Mouse (Mus musculus) midbrain, postnatal 0 days (tissue): Measurements from ENCODE around the gene Dnaic1. TPM values are rescaled to one million over a fixed set of nuclear protein-coding genes. Genes with fewer than 3 reads are reported as not detected.
A peak's percentile ranks its signal among the peaks of the same experiment; 100 is the strongest.

Experiments used
- ATAC-seq: fragments of 200-750 bp; cut with Nextera tagmentation; 2 replicates; pipeline ENCODE4 v1.8.0; 2017; ENCODE audit warnings: moderate number of reproducible peaks, mild to moderate bottlenecking, moderate TSS enrichment, moderate library complexity; ENCODE audit not compliant: low FRiP score
- DNase-seq: peaks from one replicate; pipeline ENCODE4 v3.0.0-alpha.2; 2015; ENCODE audit warnings: low spot score
- H3K27ac ChIP-seq: fragments of 300-500 bp; sonication (generic); 2 replicates; pipeline ENCODE4 v1.5.1; 2014; ENCODE audit warnings: low read depth, mild to moderate bottlenecking, low read length, mixed read lengths
- H3K27me3 ChIP-seq: fragments of 300-500 bp; sonication (generic); 2 replicates; pipeline ENCODE4 v1.6.1; 2014; ENCODE audit warnings: low read length, control low read depth, mixed read lengths; ENCODE audit not compliant: insufficient read depth
- H3K36me3 ChIP-seq: fragments of 300-500 bp; sonication (generic); 2 replicates; pipeline ENCODE4 v1.6.1; 2014; ENCODE audit warnings: low read length, control low read depth, mixed read lengths; ENCODE audit not compliant: insufficient read depth
- H3K4me1 ChIP-seq: fragments of 300-500 bp; sonication (generic); 2 replicates; pipeline ENCODE4 v1.6.1; 2014; ENCODE audit warnings: mild to moderate bottlenecking, control low read depth, antibody characterized with exemption, low read length, mixed read lengths; ENCODE audit not compliant: insufficient read depth
- H3K4me2 ChIP-seq: fragments of 300-500 bp; sonication (generic); 2 replicates; pipeline ENCODE4 v1.6.1; 2014; ENCODE audit warnings: low read depth, mild to moderate bottlenecking, low read length, mixed read lengths; ENCODE audit not compliant: poor library complexity, severe bottlenecking
- H3K4me3 ChIP-seq: fragments of 300-500 bp; sonication (generic); 2 replicates; pipeline ENCODE4 v1.5.1; 2014; ENCODE audit warnings: low read depth, mild to moderate bottlenecking, low read length, moderate library complexity
- H3K9ac ChIP-seq: fragments of 300-500 bp; sonication (generic); replicated peaks from 2 replicates; pipeline ENCODE4 v1.6.1; 2014; ENCODE audit warnings: mild to moderate bottlenecking, low read length, moderate library complexity, mixed read lengths; ENCODE audit not compliant: poor library complexity, severe bottlenecking
- H3K9me3 ChIP-seq: fragments of 300-500 bp; sonication (generic); 2 replicates; pipeline ENCODE4 v1.6.1; 2016; ENCODE audit warnings: low read length, control low read depth
- CTCF ChIP-seq: IDR thresholded peaks from 2 replicates; pipeline ENCODE4 v1.5.1; 2016; ENCODE audit warnings: antibody characterized with exemption, mild to moderate bottlenecking
- WGBS: fragments of 180-500 bp; shearing (Covaris S2); extraction: QIAGEN DNeasy Blood & Tissue Kit; methylation state at CpG from one replicate; pipeline ENCODE4 v1.1.7; 2014; 5-methylcytosine and 5-hydroxymethylcytosine counted together
- polyA plus RNA-seq: library from polyadenylated mRNA; unstranded; fragments of >200 nt; fragmentation: Nextera tagmentation; extraction: Ambion mirVana; gene quantifications from 2 replicates; pipeline ENCODE4 v1.2.1, GENCODE M21; 2015
- total RNA-seq: library from RNA; depleted of rRNA; stranded (reverse); fragments of >200 nt; gene quantifications from 2 replicates; pipeline ENCODE4 v1.2.3, GENCODE M21; 2014

The Dnaic1 gene
- total and polyA plus RNA-seq, 2 experiments from 2014 or later, result 1.7 to 3.2 TPM

DNA sequence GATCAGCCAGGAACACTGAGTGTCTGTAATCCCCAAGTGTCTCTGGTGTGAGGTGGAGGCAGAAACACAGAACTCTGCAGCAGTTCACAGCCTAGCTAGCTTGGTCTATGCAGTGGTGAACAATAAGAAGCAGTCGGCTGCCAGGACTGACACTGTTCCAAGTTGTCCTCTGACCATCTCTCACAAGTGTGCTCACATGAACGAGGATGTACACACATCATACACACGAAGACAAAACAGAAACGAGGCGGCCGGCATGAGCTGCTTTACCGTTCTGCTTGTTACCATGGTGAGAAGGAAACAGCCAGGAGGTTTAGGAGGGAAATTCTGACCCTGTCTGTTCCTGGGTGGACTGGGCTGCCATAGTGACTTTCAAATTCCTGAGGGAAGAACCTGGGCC lies 43.0 kb upstream of the Dnaic1 start:
- Histone ChIP-seq H3K27me3 (no peaks in the 10 kb centered on the region), H3K4me3 (no peak overlapping the region), H3K4me1 (peaks cover 5% of the 10 kb centered on the region; the same call in 1 of the 2 replicates), H3K9ac (peak overlapping the region; percentile 19; the same call in 1 of the 2 replicates), H3K36me3 (peaks cover 8% of the 10 kb centered on the region; the same call in 1 of the 2 replicates), H3K9me3 (no peaks in the 10 kb centered on the region), H3K27ac (peak overlapping the region; percentile 27; the same call in 1 of the 2 replicates), H3K4me2 (no peak overlapping the region)
- DNase-seq, result no peak
- WGBS, result 9% methylated on average over 7 of the region's 7 CpGs
- ATAC-seq, result 0 out of 2 replicates have a peak, but pooled peaks have one; percentile 10
- TF ChIP-seq CTCF, result no peak

GRCm38 (mm10) chr4:41527076-41527475 lies 42.5 kb upstream of the Dnaic1 start:
- 16% methylated on average over 13 of the region's 13 CpGs for WGBS
- no peak for ATAC-seq
- no peaks in the 10 kb centered on the region for H3K27me3 ChIP-seq
- DNase-seq, result no peak
- H3K4me3 ChIP-seq, result no peak overlapping the region
- no peak for TF ChIP-seq CTCF
- no peak overlapping the region; the same call in 1 of the 2 replicates for H3K9ac ChIP-seq
- peak overlapping the region; percentile 13; the same call in 1 of the 2 replicates for H3K4me2 ChIP-seq
- no peaks in the 10 kb centered on the region for H3K9me3 ChIP-seq
- peaks cover 5% of the 10 kb centered on the region; the same call in 1 of the 2 replicates for H3K4me1 ChIP-seq
- H3K27ac ChIP-seq, result peak overlapping the region; percentile 27; the same call in 1 of the 2 replicates
- peaks cover 8% of the 10 kb centered on the region; the same call in 1 of the 2 replicates for H3K36me3 ChIP-seq

DNA sequence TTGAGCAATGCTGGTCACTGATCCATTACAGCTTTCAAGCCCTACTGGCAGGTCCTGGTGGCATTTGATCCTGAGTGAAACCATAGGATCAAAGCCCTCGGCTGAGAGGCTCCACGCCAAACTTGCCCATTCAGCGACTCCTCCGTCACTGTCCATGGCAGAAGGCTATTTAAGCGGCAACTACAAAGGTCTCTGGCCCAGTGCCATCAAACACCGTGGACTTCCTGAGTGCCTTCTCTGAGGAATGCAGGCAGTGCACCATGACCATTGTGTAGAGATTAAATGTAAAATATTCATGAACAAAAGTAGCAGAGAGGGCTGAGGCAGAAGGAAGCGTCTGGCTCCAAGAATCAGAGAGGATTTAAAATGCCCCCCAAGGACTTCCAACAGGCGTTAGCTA lies 41.6 kb upstream of the Dnaic1 start:
- H3K4me3 ChIP-seq, result no peak overlapping the region
- no peak overlapping the region for H3K27ac ChIP-seq
- TF ChIP-seq CTCF, result no peak
- H3K36me3 ChIP-seq, result peaks cover 8% of the 10 kb centered on the region; the same call in 1 of the 2 replicates
- H3K9me3 ChIP-seq, result no peaks in the 10 kb centered on the region
- H3K9ac ChIP-seq, result no peak overlapping the region
- H3K4me1 ChIP-seq, result peaks cover 5% of the 10 kb centered on the region; the same call in 1 of the 2 replicates
- 19% methylated on average over 8 of the region's 8 CpGs for WGBS
- no peaks in the 10 kb centered on the region for H3K27me3 ChIP-seq
- ATAC-seq (no peak), DNase-seq (peak; percentile 53)
- no peak overlapping the region for H3K4me2 ChIP-seq

DNA sequence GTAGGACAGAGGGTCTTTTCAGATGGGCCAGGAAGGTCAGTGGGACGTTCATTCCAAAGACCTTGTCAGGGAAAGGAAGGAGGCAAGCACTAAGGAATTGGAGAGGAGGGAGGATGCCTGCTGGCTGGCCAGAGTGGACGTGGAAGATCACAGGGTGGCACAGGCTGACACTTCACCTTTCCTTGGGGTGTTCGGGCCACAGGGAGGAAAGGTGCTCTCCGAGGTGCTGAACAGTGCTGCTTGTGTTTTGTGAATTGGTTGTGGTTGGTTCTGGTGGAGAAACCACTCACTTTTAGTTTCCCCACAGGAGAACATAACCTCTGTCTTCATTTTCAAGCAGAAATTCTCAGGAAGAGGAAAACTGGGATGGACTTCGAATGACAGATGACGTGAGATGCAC lies 37.2 kb upstream of the Dnaic1 start:
- H3K9ac ChIP-seq, result no peak overlapping the region
- DNase-seq (no peak), ATAC-seq (no peak)
- no peak overlapping the region for H3K27ac ChIP-seq
- H3K4me3 ChIP-seq, result no peak overlapping the region
- TF ChIP-seq CTCF, result no peak
- H3K4me2 ChIP-seq, result no peak overlapping the region
- WGBS, result 42% methylated on average over 6 of the region's 6 CpGs
- no peaks in the 10 kb centered on the region for H3K9me3 ChIP-seq
- peaks cover 5% of the 10 kb centered on the region; the same call in 1 of the 2 replicates for H3K4me1 ChIP-seq
- H3K36me3 ChIP-seq, result no peaks in the 10 kb centered on the region
- H3K27me3 ChIP-seq, result no peaks in the 10 kb centered on the region

DNA sequence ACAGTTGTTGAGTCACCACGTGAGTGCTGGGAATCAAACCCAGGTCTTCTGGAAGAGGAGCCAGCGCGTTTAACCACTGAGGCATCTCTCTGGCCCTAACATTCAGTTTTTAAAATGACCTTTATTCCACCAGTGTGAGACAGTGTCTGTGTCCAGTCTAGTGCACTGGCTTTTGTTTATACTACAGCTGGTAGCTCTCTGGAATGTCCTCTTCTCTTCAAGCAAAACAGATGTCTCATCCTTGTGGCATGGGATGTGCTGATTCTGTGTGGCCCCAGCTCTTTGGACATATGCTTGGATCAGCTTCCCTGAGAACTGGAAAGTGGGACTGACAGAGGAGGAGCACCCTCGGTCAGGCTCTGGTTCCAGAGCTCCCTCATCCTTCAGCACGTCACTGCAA lies 34.7 kb upstream of the Dnaic1 start:
- WGBS, result 77% methylated on average over 5 of the region's 5 CpGs
- no peak overlapping the region for H3K27ac ChIP-seq
- no peaks in the 10 kb centered on the region for H3K9me3 ChIP-seq
- H3K9ac ChIP-seq, result no peak overlapping the region
- no peaks in the 10 kb centered on the region for H3K36me3 ChIP-seq
- no peaks in the 10 kb centered on the region for H3K4me1 ChIP-seq
- H3K4me2 ChIP-seq, result no peak overlapping the region
- H3K4me3 ChIP-seq, result no peak overlapping the region
- DNase-seq (no peak), ATAC-seq (no peak)
- no peaks in the 10 kb centered on the region for H3K27me3 ChIP-seq
- no peak for TF ChIP-seq CTCF

GRCm38 (mm10) chr4:41542136-41542535 lies 27.4 kb upstream of the Dnaic1 start:
- DNase-seq (no peak), ATAC-seq (no peak)
- no peak overlapping the region for H3K4me3 ChIP-seq
- no peak for TF ChIP-seq CTCF
- no peaks in the 10 kb centered on the region for H3K9me3 ChIP-seq
- no peaks in the 10 kb centered on the region for H3K4me1 ChIP-seq
- no peak overlapping the region for H3K9ac ChIP-seq
- H3K27me3 ChIP-seq, result no peaks in the 10 kb centered on the region
- 56% methylated on average over 8 of the region's 8 CpGs for WGBS
- H3K36me3 ChIP-seq, result no peaks in the 10 kb centered on the region
- peak overlapping the region; percentile 32; the same call in 1 of the 2 replicates for H3K27ac ChIP-seq
- no peak overlapping the region for H3K4me2 ChIP-seq
